Mouse (Mus musculus): Measurements from ENCODE around the gene Ubap1l.

Ubap1l gene

DNA sequence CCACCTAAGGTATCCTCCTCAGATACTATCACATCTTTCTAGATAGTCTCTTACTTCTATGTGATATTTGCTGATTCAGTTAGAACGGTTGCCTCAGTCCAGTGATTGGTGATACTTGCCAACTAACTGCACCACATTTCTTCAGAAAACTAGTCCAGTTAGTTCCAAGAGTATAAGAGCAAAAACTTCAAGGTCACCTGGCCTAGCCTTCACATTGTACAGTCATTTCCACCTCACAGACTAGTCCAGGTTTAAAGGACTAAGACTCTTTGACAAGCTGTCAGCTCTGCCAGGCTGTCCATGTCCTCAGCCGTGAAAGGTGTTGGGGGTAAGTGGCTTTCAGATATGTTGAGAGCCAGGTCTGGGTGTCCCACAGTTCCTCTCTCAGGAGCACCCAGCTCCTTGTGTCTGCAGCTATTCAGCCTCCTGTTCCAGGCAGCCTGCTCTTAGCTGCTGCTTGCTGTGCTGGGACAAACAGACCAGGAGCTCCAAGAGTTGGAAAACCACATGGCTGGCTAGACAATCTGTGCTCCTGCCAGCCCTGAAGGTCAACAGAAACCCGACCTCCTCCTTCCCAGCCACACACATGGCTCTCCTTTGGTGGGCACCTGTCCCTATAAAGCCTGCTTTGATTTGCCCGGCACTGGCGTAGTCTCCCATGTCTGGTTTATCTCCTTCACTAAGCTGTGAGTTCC is 13.8 kb downstream of the Ubap1l start:
- no peak for DNase-seq

DNA sequence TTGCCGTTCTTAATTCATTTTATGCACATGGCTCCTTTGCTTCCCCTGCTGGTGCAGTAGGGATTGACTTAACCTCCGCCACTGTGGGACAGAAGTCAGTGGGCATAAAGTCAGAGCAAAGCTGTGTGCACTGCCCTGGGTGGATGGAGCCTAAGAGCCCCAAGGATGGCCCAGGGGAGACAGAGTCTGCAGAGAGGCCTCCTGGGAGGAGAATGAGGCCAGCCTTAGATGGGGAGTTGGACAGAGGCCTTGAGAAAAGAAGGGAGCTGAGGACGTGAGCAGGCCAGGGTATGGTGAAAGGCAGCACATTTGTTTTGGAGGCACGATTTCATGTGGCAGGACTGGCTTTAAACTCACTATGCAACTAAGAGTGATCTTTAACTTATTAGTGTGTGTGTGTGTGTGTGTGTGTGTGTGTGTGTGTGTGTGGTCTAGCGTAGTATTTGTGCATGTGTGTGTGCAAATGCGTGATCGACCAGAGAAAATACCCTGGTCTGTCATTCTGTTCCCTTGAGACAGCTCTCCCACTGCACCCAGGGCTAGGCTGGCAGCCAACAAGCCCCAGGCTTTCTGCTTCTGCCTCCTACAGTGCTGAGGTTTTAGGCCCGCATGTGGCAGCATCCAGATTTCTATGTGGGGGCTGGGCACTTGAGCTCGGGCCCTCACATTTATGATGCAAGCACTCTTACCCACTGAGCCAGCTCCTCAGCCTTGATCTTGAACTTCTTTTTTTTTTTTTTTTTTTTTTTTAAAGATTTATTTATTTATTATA is 14.5 kb downstream of the Ubap1l start:
- no peak for DNase-seq

DNA sequence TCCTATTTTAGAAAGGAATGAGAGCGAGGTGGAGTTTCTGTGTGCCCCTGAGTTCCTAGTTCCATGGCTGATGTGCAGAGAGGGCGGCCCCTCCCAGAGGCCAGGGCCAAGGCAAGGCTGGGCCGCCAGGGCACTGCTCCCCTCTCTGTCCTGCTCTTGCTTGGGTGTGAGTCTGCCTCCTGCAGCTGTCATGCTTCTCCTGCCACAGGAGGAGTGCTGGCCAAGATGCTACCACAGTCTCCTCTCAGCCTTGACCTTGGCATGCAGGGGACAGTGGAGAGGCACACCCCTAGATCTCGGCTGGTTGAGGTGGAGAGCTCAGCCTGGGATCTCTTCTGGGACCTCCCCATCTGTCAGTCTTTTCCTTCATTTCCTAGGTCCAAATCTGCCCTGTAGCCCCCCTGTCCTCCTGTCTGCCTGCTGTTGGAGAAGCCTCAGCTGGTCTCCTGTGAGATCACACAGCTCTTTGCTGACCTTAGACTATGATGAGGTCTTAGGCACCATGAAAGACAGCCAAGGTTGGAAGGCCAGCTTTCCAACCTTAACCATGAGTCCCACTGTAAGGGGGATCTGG is 20.3 kb downstream of the Ubap1l start:
- DNase-seq = no peak

DNA sequence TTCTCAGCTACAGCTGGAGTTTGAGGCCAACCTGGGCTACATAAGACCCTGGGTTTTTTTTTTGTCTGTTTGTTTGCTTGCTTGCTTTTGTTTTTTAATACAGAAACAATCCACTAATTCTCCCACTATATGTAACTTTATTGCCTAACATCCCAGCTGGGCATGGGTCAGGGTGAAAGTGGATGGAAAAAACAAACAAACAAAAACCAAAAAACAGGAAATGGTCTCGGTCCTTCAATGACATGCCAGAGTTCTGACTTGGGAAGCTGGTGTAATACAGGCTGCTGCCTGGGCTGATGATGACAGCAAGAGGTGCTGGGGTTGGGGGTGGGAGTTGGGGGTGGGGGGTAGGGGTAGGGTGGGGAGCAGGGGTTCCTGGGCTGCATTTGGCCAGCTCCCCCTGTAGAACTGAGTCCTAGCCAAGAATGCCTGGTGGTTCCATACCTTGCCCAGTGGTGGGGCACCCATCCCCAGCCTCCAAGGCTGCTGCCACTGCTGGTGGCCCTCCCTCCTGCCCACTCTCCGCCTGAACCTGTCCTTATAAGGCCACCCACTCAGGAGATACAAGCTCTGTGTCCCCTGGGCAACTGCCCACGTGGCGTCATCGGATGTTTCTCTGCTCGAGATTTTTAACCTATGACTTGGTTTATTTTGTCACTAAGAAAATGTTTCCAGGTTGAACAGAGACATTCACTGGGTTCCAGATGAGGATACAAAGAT is 21.4 kb downstream of the Ubap1l start:
- DNase-seq = no peak

DNA sequence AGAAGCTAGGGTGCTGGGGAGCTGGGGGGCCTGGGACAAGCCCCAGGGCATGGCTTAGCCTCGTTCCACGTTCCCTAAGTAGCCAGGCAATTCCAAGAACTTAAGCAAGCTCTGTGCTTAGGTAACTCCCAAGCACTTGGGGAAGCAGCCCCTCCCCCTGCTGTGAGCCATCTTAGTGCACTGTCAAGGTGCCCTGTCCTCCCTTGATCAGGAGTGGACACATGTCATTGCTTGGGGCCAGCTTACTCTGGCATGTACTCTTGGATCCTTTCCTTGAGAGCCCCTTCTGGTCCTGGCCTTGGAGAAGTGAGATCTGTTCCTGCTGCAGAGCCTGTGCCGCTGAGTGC is 21.9 kb downstream of the Ubap1l start:
- peak; percentile 51 to 54 for DNase-seq

DNA sequence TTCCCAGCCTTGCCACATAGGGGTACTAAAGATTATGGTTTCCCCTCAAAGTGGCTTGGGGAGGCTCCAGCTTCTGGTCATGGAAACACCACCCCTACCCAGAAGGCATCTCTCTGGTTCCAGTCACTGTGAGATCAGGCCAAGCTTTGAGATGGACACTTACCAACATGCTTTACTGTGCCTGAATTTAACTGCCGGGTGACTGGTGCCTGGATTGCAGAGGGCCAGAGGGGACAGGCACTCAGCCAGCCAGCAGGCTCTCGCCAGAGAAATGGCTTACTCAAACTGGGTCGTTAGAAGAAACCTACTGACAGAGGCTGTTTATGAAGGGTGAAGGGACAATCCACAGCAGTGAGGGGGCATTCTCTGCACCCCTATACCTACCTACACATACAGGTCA is 23.4 kb downstream of the Ubap1l start:
- peak; percentile 71 to 73 for DNase-seq

DNA sequence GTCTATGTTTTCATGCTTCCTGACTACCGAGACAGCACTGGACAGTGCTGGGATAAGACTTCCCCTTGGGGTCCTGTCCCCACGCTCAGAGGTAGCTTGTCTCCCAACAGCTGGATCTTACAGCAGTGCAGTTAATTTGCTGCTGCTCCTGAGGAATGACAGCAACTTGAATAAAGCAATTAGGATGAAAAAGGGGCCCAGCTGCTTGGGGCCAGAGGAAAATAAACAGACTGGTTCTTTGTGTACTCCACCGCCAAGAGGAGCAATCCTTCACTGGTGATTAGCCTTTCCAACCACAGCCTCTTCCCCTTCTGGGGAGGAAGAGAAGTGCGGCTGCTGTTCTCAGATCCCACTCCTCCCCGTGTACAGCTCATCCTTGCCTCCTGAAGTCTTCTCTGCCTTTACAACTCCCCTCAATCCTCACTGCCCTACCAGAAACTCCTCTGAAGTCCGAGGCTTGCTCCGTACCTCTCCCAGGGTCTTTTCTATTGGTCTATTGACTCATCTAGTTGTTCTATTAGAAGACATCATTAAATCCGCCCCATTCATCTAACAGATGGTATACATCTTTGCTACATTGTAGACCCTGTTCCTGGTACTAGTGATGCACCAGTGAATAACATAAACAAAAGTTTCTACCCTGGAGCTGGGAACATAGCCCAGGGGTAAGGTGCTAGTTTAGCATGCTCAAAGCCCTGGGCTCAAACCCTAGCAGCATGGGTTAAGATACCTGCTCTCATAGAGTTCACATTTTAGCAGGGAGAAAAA is 25.7 kb downstream of the Ubap1l start:
- no peak for DNase-seq

DNA sequence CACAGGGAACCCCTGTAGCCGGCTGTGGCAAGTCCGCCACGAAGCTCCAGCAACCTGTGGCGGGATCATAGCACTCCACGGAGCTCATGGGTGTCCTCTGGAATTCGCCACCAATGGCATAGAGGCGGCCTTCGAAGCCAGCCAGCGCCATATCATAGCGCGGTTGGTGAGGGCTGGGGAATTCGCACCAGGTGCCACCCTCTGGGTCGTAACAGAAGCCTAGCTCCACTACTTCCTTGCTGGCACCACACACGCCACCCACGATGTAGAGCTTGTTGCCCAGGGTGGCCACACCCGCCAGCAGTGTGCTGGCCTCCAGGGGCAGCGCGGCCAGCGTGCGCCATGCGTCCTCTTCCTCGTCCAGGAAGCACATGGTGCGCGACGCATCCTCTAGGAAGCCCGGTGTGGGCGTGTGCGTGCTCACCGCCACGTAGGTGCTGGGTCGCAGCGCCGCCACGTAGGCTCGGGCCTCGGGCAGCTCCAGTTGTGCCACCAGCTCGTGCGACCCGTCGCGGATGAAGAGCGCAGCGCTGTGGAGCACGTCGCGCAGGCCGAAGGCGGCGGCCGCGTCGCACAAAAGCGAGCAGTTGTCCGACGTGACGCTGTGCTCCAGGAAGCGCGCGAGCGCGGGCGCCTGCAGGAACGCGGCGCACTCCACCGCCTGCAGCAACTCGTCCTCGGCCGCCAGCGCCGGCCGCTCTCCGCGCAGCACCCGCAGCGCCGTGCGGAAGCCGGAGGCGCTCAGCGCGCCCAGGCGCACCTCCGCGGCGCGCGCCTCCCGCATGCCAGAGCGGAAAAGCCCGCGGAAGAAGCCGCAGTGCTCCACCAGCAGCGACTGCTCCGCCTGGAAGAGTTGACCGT is 30.1 kb downstream of the Ubap1l start:
- no peak for DNase-seq

DNA sequence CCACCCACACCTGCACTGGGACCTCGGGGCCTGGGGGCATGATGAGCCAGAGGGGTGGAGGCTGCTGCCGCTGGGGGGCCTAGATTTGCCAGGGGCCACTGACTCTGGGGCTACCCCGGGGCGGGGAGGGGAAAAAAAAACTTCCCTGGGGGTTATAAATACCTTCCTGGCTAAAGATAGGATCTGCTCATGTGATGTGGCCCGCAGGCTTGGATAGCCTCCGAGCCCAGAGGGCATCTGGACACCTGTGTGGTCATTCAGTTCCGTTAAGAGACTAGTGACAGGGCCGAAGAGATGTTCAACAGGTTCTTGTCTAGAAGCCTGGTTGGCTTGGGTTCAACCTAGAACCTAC is 30.7 kb downstream of the Ubap1l start, which contains the start of gene Kbtbd13:
Gene Kbtbd13 (minus strand): TSS at position 40 of the 352 bp plus-strand sequence.
- no peak for DNase-seq

DNA sequence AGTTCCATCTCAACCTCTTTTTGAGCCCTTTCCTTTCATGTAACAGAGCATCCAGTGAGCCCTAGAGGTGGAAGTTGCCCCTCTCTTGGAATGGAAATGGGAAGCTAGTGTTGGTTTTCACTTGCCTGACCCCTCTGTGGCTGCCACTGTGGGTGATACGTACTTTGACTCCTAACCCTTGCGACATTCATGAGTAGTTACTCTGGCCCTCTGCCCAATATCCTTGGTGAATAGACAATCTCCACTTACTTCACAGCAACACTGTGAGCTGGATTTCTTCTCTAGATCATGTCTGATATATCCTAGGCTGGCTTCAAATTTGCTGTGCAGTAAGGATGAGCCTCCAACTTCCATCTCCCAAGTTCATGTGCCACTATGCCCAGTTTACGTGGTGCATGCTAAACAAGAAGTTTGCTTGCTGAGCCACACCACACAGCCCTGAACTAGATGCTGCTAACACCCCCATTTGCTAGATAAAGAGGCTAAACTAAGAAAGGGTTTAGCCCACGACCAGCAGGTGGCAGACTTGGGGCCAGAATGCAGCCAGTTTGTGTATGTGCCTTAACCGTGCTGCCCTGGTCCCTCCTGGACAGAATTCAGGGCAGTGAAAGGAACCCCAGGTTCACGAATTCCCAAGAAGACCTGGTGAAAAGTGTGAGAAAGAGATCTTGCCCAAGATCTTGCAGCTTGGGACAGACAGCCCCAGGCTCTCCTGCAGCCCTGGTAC is 32.0 kb downstream of the Ubap1l start:
- peak; percentile 85 for DNase-seq

DNA sequence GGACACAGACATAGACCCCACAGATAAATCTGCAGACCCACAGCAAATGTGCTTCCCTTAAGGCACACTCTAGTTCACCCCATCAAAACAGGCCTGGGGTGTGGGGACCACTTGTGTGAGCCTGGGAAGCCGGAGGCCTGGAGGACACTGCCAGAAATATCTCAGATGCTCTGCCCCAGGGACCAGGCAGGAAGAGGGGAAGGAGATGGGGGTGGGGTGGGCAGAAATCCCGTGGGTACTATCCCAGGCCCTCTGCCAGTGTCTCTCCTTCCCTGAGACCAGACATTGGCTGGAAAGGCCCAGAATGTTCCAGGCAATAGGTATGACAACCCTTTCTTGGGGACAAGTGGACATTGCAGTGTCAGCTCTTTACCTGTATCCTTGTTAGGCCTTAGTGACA is 32.8 kb downstream of the Ubap1l start:
- no peak for DNase-seq

DNA sequence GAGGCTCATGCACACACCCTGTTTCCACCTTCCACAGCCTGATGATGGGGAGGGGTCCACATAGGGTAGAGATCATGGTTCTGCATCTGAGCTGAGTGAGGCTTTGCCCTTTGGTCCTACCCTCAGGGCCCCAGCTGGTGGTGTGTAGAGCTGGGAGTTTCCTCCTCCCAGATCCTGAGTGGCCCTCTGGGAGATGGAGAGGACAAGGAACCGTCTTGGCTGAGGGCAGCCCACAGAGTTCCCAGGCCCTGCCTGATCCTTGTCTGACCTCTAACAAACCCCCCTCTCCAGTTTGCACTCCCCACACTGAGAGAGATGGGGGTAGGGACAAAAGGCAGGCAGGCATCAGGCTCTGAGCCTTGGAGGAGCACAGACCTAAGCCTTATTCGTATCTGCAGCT is 33.5 kb downstream of the Ubap1l start:
- no peak for DNase-seq

DNA sequence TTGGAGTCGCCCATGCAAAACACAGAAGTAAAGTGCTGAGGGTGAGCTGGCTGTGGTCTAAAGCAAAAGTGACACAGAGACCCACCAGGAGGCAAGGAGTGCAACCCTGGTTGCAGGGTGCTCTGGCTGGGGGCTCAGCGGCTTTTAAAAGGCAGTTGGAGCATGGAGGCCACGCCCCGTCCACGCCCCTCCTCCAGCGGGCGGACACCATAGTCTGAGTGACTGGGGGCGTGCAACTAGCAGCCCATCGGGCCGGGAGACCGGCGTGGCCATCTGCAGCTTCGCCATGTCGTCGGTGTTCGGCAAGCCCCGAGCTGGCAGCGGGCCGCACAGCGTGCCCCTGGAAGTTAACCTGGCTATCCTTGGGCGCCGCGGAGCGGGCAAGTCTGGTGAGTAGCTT is 37.4 kb downstream of the Ubap1l start, which contains the start of gene Rasl12:
Gene Rasl12 (plus strand): TSS at position 228 of the 400 bp plus-strand sequence.
- peak; percentile 86 to 91 for DNase-seq

DNA sequence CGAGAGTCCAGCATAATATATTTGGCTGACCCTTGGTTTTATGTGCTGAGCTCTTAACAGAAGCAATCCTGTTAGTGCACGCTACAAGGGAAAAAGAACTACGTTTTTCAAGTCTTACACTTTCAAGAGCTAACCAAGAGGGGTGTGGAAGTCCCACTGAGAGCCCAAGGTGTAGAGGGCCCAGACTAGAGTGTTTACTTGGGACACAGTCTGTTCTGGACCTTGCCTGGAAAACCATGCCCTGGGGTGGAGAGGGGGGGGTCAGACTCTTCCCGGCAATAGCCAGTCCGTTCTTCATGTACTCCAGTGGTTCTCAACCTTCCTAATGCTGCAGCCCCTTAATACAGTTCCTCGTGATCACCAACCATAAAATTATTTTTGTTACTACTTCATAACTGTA is 39.1 kb downstream of the Ubap1l start:
- no peak for DNase-seq

DNA sequence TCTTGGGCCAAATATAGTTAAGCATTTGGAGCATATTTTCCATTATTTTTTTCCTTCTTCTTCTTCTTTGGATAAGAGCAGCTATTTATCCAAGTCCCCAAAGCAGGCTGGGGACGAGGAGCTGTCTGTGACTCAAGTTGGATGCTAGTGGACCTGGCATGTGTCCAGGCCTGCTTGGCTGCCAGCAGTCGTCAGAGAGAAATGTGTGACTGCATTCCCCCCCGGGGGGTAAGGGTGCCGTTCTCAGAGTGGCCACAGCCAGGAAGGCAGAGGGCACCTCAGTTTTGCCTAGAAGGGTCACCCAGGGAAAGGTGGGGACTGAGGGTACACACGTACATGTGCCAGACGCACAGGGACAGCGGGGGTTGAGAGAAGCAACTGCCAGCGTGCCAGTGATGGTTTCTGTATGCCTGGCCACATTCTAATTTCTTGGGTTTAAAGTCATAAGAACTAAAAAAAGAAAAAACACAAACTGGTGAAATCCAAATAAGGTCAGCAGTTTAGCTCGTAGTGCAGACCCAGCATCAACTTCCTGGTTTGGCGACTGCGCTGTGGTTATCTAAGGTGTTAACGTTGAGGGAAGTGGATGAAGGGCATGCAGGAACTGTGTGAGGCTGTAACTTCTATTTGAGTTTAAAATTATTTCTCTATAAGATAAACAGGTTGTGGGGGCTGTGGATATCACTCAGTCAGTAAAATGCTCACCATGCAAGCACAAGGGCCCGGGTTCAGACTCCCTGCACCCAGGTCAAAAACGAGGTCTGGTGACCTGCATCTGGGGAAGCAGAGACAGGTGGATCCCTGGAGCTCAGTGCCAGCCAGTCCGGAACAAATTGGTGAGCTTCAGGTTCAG is 43.7 kb downstream of the Ubap1l start:
- peak; percentile 88 to 89 for DNase-seq

DNA sequence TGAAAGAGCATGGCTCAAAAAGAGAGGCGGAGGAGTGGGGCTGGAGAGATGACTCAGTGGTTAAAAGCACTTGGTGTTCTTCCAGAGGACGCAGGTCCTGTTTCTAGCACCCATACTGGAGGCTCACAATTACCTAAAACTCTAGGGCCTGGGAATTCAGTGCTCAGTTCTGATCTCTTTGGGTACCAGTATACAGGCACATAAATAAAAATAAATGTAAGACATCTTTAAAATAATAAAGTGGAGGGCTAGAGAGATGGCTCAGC is 44.3 kb downstream of the Ubap1l start:
- DNase-seq = no peak

DNA sequence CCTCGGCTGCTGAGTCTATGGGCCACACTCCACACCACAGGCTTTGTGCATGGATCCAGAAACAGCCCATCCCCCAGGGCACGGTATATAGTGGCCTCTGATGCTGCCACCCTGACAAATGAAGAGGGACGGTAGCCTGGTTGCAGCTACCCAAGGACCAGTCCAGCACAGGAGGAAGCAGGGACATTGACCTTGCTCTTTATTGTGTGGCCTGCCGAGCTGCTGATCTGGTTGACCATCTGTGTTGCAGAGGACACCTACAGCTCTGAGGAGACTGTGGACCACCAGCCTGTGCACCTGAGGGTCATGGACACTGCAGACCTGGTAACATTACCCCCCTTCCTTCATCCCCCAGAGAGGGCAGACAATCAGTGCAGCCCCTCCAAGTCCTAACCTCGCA is 46.5 kb downstream of the Ubap1l start:
- DNase-seq = no peak

DNA sequence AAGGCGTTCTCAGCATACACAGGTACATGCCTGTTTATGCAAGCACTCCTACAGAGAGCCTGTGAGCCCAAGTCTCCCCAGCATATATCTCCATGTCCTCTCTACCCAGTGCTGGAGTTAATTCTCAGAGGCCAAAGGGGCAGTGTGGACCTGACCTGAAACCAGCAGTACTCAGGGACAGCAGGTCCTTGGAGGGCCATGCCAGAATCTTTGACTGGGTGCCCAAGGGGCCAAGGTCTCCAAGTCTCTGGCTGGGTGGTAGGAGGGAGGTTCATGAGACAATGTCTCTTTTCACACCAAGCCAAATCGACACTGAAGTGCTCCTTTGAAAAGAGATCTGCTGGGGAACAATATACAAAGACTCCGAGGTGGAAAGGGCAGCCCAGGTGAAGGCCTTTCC is 47.0 kb downstream of the Ubap1l start:
- DNase-seq = no peak

DNA sequence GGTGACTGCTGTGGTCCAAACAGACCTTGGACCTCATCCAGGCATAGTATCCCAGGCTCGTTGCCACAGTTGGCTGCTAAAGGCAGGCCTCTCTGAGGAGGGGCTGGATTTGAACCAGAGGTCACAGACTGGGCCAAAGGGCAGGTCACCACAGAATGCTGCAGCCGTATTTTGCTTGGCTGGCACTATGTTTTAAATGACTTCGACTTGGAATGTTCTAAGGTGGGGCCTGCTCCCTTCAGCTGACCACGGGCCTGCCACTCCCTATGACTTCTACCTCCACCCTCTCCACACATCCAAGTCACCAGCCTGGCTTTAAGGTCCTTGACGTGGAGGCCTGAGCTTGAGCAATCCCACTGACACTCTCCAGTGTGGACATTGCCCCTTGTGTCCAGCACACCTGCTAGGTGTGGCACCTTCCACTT is 48.0 kb downstream of the Ubap1l start:
- DNase-seq = peak; percentile 56 to 58

DNA sequence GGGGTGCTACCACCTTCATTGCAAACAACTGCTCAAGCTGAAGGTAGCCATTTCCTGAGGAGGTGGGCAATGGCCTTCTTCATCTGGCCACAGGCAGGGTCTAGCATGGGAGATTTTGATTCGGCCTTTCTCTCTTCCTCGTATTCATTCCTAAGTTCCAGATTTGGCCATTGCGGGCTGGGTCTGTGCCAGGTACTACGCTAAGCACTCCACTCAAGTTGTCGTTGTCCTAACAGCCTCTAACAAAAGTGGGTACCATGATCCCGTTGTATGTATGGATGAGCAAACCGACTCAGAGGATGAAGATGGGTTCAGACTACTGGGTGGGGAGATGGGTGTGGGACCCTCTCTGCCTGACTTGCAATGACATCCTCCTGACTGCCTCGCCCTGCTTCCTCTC is 49.5 kb downstream of the Ubap1l start:
- no peak for DNase-seq
